Mouse (Mus musculus) heart, postnatal 0 days (tissue): ENCODE measurements around the gene 2310061I04Rik.

Experiments
- CTCF ChIP-seq: IDR thresholded peaks from 2 replicates; pipeline ENCODE4 v1.5.1; 2016; ENCODE audit warnings: antibody characterized with exemption, control low read depth, low read depth
- EP300 ChIP-seq: IDR thresholded peaks from 2 replicates; pipeline ENCODE4 v1.6.1; 2016; ENCODE audit warnings: antibody characterized with exemption, low read depth

- no peak for TF ChIP-seq EP300
- no peak for TF ChIP-seq CTCF
Observed at GRCm38 (mm10) chr17:35920384-35920783, 23.2 kb upstream of the 2310061I04Rik start.
